Mouse (Mus musculus): ENCODE results near the gene Clec2d.
"Not testable (repeated sequence)": the region's sequence is repeated elsewhere in the genome, so short reads cannot be mapped to it uniquely, and the experiment has no call there.

Clec2d gene

DNA sequence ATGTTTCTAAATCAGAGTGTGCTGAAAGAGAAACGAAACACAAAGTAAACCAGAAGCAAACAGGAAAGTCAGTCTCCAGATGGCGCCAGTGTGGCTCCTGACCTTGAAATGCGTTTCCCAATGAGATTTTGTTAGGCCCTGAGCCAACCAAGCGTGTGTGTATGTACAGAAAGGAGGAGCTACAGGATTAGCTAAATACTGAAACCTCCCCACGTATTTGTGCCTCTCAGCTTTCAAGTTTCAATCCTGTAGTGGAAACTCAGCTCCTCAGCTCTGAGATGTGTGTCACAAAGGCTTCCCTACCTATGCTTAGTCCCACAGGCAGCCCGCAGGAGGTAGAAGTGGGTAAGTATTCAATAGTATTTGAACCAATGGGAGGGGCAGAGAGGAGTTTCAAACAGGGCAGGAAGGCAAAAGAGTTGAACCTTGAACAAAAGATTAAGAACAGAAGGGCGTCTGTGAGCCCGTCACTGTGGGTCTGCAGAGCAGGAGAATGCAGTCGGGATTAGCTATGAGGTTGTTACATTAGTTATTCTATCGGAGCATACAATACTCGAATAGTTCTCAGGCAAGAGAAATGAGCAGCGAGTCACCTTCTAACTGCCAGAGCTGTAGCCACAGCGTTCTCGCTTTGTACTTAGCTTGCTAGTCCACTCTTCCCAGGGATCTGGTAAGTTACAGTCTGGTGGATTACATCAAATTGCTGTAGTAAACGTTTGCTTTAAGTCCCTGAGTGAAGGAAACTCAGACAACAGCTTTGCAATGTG, at the start of gene Clec2d:
Gene Clec2d (plus strand): TSS at position 213 of the 767 bp plus-strand sequence.
- no peak for DNase-seq (ENCODE audit: low spot score)

DNA sequence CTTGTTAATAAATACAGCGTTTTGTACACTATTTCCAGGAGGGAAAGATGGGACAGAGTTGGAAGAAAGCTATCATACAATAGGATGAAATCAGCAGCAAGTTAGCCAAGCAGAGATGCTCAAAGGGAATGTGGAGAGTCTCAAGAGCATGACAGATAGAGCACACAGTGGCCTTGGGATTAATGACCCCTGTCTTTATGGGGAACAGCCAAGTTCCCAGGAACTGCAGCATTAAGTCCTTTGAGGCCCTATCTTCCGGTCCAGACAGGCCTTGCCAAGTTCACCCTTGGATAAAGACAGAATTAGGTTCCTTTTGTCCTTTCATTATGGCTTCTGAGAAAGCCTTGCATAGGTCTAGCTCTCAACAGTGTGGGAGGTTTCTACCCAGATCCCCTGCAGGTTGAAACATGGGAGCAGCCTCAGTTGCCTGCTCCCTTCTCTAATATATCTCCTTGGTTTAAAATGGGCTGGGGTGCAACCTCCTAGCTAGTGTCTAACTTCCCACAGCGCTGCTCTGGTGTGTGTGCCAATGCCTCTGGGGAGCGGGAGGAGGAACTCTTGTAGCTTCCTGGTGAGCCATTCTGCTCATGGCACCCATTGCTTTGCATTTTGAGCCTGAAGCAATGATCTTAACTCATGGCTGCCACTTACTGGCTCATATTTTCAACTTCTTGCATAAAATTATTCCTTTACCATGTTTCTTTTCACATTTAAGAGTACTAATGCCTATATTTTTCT, 47.6 kb upstream of the Clec2d start:
- DNase-seq (ENCODE audit: low spot score): no peak

DNA sequence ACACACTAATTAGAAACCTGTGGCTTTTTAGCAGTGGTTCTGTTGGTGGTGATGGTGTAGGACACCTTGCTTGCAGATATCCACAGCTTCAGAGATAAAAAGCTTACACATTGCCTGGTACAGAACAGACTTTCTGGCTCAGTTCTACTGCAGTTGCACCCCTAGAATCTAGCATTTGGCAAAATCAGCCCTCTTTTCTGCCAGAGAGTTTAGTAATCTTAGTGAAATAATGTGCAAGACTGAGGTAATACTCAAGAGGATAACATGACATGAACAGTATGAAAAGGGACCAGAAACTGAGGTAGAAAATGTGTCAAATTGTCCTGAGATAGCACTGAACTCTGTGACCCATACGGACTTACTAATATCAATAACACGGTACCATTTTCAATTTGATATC, 33.6 kb upstream of the Clec2d start:
- no peak for DNase-seq (ENCODE audit: low spot score)

DNA sequence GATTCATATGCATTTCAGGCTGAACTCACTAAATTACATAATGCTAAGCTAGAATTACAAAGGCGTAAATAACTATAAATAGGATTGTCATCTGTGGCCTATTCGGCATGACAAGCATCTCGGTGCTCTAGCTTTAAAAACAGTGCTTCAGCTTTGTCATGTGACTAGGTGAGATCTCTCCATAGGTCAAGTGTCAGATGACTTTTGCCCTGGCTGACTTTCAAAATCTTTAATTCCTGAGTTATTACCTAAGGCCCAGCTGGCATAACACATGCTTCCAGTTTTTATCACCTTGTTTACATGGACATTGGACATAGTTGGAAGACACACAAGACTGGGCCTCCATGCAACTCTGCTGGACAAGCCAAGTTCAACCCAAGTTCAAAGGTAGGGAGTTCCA, 20.3 kb upstream of the Clec2d start:
- no peak for DNase-seq (ENCODE audit: low spot score)

DNA sequence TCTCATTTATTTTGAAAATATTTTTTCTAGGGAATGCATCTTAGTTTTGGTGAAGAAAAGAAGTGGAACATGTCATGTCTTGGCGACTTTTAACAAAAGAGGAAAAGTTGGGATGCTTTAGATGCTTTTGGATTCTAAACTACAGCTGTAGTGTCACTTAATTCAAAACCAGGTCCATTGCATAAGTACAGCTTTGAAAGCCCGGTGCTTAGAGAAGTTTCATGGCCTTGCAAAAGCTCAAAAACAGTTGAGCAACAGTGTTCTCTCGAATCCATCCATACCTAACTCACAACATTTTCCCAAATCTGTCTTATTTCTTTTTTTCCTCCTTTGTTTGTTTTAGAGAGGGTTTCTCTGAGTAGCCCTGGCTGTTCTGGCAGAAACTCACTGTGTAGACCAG, 19.3 kb upstream of the Clec2d start:
- no peak for DNase-seq (ENCODE audit: low spot score)

DNA sequence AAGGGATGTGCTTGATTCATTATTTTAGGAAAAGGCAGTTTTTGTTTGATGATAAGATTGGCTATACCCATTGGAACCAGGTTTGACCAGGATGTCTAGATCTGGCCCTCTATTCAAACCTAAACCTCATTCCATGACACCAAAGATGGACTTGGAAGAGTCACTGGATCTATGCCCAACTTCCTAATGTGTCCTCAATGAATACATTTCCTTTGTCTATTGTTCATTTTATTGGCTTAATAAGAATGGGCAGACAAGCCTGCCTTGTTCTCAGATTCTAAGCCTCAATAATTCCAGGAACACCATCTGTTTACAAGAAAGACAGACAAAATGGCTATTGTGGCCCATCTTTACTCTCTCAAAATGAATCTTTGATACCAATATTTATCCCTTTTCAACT, 18.5 kb upstream of the Clec2d start:
- DNase-seq (ENCODE audit: low spot score): no peak

DNA sequence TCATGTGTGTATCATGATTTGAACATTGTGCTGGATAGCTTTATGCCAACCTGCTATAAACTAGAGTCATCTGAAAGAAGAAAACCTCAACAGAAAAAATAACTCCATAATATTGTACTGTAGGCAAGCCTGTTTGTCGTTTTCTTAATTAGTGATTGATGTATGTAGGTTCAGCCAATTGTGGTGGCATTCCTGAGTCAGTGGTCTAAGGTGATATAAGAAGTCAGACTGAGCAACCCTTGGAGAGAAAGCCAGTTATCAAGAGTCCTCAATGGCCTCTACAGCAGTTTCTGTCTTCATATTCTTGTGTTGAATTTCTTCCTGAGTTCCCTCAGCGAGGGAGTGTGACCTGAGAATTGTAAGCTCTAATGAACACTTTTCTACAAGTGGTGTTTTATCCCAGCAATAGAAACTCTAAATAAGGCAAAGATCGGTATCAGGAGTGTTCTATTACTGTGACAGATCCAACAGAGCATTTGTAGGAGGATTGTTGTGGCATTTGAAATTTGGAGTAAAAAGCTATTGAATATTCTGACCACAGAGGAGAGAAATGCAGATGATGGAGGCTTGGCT, 17.7 kb upstream of the Clec2d start:
- DNase-seq (ENCODE audit: low spot score): no peak

DNA sequence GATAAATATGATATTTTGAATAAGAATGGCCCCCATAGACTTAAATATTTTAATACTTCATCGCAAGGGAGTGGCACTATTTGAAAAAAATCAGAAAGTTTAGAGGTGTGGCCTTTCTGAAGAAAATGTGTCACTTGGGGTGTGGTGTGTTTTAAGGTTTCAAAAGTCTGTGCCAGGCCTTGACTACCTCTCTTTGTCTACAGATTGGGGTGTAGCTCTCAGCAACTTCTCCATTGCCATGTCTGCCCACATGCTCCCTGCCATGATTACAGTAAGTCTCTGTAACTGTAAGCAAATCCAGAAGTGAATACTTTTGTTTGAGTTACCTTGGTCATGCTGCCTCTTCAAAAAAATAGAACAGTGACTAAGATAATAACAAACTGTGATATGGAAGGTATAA, 16.8 kb upstream of the Clec2d start:
- DNase-seq (ENCODE audit: low spot score): no peak

DNA sequence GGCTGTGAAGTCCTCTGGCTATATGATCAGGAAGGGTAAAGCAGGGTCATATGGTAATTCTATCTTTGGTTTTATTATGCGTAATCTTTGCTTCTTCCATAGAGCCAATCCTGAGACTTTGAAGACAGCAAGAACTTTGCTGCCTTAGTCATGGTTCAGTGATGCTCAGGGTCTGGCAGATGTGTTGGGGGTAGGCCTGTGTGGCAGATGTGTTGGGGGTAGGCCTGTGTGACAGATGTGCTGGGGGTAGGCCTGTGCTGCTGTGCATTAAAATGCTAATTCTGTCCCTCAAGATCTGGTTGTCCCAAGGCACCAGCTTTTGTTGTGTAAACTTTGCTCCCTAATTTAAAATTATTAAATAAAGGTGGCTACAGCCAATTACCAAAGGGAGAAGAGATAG, 9.5 kb upstream of the Clec2d start:
- DNase-seq (ENCODE audit: low spot score): no peak

DNA sequence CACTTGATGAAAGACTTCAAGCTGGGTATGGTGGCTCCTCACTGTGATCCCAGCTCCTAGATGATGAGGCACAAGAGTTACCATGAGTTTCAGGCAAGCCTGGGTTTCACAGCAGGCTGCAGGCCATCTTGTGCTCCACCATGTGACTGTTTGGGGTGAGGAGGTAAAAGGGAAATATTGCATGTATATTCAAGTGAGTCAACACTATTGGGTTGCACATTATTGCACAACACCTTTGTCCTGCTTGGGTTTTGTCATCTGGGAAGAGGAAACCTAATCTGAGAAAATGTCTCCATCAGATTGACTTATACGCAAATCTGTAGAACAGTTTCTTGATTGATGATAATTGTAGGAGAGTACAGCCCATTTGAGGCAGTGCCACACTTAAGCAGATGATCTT, 8.7 kb upstream of the Clec2d start:
- DNase-seq (ENCODE audit: low spot score): no peak

DNA sequence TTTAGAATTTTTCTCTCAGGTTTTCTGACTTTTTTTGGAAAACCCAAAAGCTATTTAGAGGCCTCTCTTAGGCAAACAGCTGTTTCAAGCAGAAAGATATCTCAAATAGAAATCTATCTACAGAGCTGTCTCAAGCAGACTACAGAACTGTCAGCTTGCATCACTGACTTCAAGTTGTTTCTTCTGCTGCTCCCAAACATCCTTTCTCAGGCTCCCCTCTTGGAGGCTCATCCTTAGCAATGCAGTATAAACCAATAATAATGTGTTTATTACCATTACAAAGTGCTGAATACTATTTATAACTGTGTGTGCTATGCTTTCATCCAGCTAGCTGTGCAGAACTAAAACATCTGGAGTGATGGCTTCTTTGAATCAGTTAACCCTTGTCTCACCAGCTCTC, 5.6 kb upstream of the Clec2d start:
- no peak for DNase-seq (ENCODE audit: low spot score)

DNA sequence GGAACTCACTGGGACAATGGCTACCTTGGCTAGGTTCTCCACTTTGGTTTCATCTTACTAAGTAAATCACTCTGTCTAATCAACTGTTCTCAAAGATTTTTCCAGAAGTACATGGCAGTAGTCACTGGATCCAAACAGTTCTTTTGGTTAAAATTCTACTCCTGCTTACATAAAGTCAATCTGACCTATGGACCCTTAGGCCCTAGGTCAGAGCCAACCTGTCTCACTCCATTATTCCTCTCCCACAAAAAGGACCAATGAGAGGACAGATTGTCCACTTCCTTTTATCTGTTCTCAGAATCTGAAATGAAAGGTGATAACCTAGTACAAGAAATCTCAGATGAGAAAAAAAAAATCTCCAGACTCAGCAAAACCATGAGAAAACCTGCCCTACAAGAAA, 4.8 kb upstream of the Clec2d start:
- no peak for DNase-seq (ENCODE audit: low spot score)

DNA sequence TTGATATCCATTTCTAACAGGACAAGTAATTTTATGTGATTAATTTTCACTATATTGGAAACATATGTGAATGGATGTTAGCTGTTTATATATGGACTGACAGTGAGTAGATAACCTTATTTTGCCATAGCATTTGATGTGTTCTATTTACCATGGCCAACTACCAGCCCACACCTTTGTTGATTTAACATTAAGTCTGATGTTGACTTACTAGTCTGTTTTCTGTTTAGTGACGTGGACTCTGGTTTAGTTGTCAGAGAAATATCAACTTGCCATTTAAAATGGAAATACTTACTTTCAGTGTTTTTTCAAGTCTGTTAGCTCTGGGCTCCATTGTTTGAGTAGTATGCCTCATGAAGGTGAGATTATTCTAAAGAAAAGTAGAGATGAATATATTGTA, 3.8 kb upstream of the Clec2d start:
- DNase-seq (ENCODE audit: low spot score): no peak

DNA sequence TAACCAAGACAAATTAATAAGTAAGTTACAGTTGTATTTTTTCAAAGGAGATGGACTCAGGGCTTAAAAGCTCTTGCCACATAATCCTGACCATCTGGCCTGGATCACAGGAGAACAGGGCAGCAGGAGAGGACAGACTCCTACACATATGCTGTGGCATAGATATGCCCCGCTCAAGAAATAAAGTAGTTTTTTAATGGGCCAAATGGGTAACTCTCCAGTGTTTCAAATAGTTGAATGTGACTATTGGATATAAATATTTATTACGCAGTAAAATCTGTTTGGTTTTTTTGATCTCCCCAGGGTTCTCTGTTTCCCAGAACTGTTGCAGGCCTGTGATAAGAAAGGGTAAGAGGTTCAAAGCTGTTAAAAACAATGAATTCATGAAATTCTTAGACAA, 1.1 kb upstream of the Clec2d start:
- DNase-seq (ENCODE audit: low spot score): no peak

DNA sequence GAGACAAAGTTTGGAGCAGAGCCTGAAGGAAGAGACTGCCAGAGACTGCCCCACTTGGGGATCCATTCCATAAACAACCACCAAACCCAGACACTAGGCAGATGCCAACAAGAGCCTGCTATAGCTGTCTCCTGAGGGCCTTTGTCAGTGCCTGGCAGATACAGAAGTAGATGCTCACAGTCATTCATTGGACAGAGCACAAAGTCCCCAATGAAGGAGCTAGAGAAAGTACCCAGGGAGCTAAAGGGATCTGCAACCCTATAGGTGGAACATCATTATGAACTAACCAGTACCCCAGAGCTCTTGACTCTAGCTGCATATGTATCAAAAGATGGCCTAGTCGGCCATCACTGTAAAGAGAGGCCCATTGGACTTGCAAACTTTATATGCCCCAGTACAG, 584 bp upstream of the Clec2d start:
- DNase-seq (ENCODE audit: low spot score): not testable (repeated sequence)

DNA sequence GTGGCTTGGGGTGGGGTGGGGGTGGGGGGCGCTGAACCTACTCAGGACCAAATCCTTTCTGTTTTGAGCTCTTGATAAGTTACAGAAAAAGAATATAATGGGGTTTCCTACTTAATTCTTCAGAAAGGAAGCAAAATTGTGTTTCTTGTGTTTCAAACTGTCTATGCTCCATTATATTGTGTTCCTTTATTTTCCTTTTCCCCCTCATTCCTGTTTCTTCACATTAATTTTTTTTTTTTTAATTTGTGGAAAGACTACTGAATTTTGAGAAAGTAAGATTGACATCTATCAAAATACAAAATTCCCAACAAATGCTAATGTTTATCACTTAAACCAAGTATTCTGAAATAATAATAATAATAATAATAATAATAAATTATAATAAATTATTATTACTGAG, 834 bp downstream of the Clec2d start:
- no peak for DNase-seq (ENCODE audit: low spot score)

DNA sequence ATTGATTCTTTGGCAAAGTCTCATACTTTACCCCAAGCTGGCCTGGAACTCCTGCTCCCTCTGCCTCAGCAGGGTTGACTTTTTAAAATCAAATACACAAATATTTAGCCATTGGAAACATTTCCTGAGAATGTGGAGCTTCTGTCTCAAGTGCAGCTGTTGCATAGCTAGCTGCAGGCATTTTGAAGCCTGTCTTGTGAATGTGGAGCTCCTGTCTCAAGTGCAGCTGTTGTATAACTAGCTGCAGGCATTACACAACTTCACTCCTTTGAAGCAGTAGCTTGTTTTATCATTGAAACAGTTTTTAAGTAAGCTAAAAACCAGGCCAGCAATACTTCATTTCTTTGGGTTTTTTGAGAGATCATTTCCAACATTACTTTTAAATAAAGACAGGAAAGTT, 1.3 kb downstream of the Clec2d start:
- no peak for DNase-seq (ENCODE audit: low spot score)

DNA sequence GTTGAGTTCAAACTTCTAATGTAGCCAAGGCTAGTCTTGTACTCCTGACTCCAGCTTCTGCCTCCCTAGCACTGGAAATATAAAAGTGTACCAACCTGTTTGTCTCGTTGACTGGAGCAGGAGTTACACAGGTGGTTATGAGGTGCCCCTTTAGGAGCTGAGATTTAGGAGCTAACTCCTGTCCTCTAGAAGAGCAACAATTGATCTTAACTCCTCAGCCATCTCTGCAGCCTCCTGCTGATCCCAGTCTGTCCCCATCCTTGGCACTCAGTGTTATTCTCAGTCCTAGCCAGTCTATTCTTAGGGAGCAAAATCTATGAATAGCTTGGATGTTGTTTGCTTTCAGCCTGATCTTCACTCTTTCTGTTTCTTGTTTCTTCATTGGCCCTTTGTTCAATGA, 2.1 kb downstream of the Clec2d start:
- DNase-seq (ENCODE audit: low spot score): no peak

DNA sequence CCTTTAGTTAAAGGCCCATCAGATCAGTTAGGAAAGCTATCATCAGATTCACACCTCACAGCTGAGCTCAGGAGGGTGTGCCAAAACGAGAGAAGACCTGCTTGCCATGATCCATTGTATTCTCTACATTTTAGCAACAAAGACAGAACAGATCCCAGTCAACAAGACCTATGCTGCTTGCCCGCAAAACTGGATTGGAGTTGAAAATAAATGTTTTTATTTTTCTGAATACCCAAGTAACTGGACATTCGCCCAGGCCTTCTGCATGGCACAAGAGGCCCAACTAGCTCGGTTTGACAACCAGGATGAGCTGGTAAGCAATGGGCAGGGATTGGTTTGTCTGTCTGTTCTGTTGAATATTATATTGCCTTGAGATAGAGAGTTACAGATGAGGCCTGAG, 3.6 kb downstream of the Clec2d start:
- not testable (repeated sequence) for DNase-seq (ENCODE audit: low spot score)

DNA sequence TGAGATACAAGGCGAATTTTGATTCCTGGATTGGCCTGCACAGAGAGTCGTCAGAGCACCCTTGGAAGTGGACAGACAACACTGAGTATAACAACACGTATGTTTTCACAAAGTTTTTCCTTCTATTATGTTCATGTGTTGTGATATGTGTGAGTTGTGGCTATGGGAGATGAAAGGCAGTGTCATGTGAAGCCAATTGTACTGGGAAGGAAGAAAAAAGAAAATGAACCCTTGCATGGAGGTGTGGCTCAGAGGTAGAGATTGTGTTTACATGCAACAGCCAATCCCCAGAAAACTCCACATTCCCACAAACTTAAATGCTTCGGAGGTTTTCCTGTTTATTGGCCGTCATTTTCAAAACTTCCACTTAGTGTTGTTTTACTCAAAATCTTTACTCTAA, 4.4 kb downstream of the Clec2d start:
- DNase-seq (ENCODE audit: low spot score): no peak

DNA sequence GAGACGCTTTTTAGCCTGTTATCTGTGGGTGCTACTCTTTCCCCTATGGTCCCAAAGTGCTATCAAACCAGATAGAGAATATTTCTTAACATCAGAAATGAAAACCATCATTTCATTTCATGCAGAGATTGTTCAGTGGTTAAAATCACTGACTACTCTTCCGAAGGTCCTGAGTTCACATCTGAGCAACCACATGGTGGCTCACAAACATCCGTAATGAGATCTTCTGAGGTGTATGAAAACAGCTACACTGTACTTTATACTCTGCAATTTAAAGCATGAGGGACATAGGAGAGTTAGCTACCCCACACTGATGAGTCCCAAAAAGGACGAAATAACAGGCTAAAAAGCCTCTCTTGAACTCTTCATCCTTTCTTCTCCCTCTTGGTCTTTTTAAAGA, 5.6 kb downstream of the Clec2d start:
- no peak for DNase-seq (ENCODE audit: low spot score)

DNA sequence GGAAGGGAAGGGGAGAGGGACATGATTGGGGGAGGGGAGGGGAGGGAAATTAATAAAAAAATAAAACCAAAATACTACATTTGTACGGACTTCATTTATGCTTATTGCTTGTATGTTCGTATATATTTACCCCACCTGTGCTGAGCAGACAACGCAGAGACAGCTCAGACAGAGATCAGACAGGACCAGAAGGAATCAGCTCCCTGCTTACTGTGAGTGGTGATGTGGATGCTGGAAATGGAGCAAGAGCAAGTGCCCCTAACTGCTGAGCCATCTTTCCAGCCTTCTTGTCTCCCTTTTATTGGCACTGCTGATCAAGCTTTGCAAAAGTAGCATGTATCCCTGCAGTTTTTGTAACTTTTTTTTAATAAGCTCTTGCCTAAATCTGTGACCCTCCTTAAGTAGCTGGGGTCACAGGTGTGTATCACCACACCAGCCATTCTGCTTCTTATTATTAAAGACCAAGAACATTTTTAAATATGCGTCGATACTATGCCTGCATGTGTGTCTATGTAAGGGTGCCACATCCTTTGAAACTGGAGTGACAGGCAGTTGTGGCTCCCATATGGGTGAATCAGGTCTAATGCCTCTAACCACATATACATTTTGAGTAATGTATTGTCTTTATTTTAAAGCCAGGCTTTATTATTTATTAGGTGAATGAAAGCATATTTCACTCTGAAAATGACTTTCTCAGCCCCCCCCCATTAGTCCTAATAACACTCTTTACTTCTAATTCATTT, 6.2 kb downstream of the Clec2d start:
- DNase-seq (ENCODE audit: low spot score): no peak

DNA sequence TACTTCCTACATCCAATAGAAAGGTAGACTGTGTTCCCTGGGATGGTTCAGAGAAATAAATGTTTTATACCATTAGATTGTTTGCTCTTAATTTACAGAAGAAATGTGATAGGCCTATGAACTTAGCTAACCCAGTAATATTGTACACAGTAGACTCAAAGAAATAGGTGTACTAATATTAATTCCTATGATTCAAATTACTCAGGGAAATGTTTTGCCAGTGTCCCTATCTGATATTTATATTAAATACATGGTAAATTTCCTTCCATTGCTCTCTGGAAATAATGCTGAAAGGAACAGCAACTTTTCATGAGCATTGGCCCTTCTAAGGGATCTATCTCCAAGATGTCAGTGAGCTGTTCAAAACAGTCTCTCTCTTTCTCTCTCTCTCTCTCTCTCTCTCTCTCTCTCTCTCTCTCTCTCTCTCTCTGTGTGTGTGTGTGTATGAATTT, 6.8 kb downstream of the Clec2d start:
- DNase-seq (ENCODE audit: low spot score): no peak

All from left cerebral cortex, adult 11 months (tissue).